Mouse (Mus musculus) ovary, postnatal 36 days (tissue): Measurements from ENCODE around the gene Pknox2.

Experiments
- DNase-seq: peaks from one replicate; pipeline ENCODE4 v3.0.0; 2022; ENCODE audit warnings: low spot score, mixed read lengths

Gene Pknox2

DNA sequence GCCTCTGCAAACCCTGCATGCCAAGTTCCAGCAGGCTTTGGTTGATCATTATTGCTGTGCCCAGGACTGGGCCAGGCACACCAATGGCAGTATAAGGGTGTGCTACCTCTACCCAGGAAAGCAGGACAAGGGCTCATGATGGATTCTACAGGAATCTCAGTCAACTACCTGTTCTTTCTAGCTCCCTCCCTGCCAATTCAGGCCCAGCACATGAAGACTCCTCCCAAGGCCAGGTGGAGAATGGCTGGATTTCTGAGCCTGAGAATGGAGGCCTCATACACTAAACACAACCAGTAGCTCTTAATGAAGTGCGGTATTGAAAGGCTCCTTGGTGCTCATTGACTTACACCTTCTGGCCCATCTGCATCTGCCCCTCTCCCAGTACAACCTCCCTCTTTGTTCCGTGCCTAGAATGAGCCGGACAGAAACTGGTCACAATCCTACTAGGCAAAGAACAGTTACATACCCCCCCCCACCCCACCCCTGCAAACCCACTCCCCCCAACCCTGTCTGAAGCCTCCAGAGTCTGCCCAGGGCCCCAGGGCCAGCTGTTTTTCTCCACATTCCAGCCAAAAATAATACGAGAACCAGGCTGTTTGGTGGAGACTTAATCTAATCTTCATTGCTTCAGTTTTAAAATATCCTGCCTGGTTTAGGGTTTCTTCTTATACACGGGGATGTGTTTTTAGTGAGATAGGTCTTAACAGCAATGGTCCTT is 6.6 kb downstream of the Pknox2 start:
- DNase-seq, result no peak

DNA sequence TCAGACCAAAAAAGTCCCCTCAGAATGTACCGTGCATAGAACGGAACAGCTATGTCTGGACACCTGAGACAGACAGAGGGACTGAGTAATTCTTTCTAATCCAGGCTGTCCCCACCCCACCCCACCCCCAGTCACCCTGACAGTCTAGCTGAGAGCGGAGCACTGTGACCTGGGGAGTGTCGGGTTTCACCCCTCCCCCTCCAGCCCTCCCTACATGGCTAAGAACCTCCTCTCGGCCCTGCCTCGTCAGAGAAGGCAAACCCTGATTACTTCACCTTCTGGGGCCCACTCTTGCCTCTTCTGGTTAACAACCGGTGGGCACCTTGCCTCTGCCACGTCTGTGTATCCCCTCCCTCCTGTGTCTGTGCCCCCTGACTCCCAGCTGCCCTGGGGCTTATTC is 7.7 kb downstream of the Pknox2 start:
- DNase-seq, result peak; percentile 77

DNA sequence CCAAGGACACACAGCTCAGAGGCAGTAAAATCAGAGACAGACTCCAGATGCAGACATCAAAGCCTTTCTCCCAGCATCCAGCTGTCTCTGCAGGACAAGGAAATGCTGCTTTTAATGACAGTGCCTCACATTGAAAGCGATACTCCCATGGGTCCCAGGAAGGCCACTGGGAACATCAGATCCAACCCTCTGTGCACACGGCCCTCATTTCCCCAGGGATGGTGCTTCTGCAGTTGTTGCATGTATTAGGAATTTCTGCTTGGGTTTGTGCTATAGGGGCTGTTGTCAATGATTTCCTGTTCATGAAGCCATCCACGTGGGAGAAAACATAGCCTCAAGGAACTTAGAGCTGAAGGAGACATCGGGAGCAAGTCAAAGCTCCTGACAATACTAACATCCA is 8.3 kb downstream of the Pknox2 start:
- no peak for DNase-seq

DNA sequence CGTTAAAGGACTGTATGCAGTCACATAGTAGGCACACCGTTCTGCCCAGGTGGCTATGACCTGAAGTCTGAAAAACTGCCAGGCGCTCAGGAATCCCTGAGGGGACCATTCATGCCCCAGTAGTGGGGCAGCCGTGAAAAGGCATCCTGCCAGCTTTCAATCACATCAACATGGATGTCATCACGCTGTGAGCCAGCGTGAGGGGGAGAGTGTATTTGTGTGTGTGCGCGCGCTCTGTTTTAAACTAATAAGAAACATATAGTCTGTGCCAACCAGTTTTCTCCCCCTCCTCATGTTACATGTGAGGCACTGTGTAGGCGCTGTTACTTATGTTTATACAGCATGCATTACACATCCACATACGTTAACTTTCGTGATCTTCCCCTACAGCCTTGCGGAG is 10.9 kb downstream of the Pknox2 start:
- no peak for DNase-seq

DNA sequence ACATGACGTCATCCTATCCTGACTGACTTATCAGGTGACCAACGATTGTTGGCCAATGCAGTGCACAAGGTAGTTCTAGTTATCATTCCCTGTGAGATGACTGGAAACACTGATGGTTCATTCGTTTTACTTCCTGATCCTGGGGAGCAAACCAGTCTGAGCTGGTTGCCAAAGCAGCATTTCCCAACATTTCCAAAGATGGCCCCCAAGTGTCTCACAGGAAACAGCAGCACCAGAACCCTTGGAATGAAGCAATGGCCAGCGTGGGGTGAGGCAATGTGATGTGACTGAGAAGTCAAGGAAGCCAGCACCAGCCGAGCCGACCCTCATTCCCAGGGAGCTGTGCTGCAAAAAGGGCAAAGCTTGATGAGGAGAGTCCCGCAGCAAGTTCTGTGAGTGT is 13.7 kb downstream of the Pknox2 start:
- no peak for DNase-seq

DNA sequence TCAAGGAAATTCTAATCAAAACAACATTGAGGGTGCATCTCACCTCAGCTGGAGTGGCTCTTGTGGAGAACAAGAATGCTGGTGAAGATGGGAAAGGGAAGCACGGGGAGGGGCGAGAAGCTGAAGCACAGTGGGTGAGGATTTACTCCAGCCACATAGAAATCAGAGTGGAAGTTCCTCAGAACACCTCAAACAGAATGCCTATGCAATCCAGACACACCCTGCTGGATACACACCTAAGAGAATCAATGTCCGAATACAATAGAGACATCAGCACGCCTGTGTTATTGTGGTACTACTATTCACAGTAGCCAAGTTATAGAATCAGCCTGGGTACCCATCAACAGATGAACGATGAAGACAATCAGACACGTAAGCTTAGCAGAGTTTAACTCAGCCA is 18.2 kb downstream of the Pknox2 start:
- DNase-seq, result no peak

DNA sequence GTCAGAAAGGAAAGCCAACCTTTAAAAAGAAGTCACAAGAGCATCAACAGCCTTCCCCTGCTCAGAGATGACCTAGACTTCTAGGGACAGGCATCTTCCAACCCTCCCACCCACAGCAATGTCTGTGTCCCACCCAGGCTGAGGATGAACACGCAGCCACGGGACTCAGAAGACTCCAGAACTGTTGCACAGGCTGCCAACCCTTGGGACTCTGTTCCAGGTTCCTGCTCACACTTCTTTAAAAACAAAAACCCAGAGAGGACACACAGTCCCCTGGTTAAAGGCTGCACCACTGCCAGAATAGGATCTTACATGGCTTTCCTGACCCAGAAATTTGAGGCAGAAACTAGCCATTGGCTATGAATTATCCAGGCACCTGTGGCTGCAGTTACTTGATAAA is 21.0 kb downstream of the Pknox2 start:
- DNase-seq, result no peak

DNA sequence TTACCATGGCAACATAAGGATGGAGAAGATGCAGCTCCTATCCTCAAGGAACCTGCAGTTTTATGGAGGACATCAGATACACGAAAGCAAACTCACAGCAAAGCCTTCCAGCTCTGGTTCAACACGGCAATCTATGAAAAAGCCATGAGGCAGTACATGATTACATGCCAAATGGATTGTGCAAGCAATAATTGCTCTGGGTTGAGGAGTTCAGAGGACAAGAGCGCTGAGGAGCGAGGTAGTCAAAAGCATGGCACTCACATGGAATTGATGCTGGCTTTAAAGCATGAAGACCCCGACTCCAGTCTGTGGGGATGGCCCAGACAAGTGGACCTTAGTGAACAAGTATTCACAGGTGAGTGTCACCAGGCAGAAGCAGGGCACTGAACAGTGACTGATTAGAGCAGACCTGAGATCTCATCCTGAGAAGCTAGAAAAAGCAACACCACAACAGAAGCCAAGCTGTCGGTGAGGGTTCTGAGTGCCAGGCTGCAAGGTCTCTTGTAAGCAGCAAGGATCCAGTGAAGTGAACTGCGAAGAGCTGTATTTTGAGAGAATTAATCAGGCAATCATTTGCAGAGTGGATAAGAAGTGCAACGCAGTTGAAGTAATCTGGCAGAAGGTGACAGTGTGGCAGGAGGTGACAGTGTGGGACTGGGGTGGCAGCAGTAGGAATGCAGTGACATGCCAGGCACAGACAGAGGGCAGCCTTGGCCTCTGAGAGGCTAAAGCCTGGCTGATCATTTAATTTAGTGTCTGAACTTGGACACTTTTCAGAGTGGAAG is 22.3 kb downstream of the Pknox2 start:
- DNase-seq, result no peak

DNA sequence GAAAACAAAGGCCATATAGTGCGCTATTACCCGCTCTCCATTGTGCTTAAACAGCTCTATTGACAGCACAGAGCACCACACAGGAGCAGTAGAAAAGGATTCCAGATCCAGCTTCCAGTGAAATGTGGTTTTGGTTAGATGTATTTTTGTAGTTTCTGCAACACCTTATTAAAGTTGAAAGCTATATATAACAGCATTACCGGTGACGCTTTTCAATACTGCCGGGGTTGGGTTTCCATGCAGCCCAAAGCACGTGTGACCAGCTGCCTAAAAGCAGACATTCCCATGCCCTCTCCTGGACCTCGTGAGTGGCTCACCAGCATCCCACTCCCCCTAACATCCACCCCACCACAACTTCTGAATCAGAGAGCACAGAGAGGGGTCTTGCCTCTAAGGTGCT is 23.8 kb downstream of the Pknox2 start:
- DNase-seq, result no peak

DNA sequence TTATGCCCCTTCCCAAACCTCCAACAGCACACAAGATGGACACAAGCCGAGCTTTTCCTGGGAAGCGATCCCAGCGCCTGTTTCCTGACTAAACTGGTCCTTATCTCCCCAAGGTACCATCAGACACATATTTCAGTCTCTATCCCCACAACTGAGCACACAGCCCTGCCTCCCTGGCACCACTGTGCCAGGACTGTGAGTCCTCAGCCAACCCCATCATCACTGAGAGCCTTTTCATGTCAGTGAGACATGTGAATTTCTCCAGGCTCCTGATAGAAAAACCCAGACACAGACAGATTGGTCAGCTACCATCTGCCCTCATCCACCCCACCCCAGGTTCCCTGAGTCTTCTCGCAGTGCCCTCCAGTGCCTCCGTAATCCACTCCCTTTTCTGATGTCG is 24.2 kb downstream of the Pknox2 start:
- DNase-seq, result no peak

DNA sequence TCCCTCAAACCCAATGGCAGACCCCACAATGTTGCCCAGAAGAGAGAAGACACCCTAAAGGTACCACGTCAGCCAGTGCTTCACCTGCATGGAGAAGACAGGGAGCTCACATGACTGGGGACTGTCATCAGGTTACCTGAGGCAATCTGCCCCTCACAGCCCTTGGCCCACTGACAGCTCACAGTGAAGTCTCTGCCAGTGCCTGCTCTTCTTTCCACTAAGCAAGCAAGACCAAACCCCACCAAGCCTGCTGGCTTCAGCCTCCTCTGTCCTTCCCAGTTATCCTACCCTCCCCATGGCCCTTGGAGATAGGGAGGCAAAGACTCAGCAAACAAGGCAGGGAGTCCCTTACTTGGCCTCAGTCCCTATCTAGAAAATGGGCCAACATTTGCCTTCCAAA is 24.8 kb downstream of the Pknox2 start:
- DNase-seq, result no peak

DNA sequence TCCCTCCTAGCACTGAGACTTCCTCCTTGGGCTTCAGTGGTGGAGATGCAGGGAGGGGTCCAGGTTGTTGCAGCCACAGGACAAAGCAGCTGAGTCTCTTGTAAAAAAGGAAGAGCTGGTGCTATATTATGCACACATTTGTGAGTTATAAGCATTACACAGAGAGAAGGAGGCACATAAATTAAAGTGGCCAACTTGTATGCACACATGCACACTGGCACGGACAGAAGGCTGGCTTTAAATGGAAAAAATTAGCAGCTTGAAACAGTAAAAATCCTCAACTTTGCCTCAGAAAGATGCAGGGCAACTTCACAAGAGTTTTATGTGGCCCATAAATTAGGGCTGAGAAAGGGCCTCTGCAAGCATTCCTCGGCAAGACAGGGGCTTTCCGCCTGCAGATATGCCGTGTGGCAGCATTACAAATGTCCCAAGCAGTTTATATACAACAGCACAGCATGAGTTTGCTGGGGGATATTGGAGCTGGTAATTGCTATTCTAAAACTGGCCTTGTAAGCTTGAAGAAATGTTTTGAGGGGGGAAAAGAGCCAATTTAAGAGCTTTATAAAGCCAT is 25.4 kb downstream of the Pknox2 start:
- DNase-seq, result no peak

DNA sequence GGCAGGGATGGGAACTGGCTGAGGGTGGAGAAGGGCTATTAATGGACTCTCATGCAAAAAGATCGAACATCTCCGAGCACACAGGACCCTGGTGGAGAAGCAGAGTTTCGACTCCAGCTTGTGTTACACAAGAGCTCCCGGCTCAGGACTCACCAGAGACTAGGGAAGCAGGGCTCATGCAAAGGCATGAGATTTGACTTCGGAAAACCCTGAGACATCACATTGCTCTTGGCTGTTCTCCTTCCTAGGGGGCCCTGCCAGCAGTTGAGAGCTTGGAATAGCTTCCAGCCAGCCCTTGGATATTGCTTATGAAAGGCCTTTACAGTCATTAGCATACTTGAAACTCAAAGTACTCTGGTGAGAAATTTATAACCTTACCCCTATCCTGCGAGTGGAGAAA is 26.4 kb downstream of the Pknox2 start:
- no peak for DNase-seq

DNA sequence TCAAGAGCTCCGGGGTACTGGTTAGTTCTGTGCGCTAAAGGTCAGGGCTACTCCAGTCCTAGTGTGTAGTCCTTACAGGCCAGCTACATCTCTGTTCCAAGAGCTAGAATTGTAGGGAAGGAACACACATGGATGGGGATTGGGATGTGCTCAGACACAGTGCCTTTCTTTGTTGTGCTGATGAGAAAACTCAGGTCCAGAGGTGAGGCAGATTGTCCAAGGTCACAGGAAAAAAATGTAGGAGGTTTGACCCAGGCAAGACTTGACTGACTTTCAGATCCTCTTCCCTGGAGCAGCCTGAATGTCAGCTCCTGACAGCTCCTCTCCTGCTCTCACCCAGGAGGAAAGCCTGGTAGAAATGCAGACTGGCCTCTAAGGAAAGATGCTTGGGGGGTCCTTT is 29.7 kb downstream of the Pknox2 start:
- no peak for DNase-seq

DNA sequence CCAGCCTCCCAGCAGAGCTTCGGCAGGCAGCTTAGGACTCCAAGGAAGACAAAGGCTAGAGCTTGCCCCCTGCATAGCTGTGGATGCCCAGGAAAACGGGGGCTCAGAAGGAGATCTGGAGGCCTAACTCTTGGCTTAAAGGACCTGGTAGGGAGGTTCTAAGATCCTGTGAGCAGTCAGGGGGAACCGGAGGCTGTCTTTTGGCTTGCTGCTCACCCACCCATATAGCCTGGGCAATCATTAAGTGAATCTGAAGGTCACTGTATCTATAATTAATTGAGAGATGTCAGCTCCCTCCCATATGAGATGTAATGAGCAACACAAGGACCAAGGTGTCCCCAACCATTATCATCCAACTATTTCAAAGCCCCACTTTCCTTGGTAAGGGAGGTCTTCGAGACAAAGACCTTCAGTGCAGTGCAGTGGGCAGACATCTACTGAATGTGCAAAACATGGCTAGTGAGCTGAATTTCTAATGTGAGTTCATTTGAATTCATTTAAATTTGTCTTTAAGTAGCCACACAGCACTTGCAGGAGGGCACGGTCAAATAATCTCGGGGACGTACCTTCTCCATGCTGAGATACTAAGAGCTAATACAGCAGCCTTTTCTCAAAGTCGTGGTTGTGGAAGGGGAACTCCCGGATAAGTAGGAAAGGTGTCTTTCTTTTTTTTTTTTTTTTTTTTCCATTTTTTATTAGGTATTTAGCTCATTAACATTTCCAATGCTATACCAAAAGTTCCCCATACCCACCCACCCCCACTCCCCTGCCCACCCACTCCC is 30.4 kb downstream of the Pknox2 start:
- no peak for DNase-seq

DNA sequence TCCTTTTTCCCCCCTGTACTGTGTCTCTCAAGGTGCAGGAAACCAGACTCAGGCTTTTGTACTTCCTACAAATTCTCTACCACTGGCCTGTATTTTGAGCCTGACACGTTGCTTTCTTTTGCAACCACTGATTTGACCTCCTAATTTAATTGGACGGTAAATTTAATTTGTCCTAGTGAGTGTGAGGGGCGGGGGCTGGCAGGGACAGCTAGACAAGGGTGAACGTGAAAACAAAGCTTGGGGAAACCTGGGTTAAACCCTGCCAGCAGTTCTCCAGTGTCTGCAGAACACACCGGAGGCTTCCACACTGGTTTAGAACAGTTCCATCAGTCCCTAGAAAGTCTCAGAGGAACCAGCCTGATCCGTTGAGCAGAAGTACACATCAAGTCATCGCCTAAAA is 31.4 kb downstream of the Pknox2 start:
- DNase-seq, result no peak

DNA sequence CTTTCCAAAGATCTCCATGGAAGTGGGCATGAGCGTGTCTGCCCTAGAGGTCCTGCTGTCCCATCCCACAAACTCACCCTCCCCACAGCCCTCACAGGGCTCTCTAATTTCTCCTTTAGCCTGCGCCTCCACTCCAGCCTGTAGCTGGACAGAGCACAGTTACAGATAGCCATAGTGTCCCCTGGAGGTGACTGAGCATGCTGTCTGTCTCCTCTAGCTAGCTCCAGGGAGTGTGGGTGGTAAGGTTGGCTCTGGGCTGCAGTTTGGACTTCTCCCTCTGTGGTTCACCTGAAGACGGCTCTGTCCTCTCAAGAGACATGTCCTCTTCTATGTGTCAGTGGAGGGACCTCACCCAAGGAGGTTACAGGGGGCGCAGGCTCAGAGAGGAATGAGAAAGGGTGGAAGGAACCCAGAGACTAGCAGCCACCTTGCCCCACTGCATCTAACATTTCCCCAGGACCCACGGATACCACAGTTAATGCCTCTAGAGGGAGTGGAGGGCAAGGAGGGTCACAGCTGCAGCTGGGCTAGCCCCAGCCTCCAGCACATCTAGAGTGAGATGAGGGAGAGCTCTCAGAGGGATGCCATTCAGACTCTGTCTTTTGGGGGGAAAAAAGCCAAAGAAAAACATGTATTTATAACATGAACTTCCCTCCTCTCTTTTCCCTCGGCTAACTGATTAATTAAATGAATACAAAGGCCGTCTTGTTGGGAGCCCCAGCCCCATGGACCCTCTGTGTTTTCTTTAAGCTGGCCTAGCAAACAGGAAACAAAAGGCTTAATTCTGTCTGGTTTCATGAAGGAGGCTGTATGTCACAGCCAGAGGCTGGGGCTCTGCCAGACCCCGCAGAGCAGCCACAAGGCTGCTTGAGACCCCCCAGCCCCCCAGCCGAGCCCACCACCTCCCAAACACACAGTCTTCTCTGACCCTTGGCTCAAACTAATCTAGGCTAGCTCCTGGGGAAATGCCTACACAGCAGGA is 32.6 kb downstream of the Pknox2 start:
- DNase-seq, result no peak

DNA sequence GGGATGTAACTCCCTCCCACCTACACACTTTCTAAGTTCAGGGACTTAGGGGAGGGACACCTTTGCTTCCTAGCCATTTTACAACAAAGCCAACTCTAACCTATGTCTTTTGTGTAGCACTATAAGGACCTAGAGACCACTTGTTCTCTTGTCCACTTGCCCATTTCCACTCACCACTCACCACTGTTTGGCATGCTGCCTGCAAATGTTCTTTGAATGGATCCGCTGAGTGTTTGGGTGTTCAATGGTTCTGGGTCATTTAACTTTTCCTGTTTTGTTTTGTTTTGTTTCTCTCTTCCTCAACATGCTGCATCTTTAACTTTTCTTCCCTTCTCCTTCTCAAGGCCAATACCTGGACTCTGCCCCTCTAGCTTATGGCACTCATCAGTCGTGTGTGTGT is 39.7 kb downstream of the Pknox2 start:
- no peak for DNase-seq

DNA sequence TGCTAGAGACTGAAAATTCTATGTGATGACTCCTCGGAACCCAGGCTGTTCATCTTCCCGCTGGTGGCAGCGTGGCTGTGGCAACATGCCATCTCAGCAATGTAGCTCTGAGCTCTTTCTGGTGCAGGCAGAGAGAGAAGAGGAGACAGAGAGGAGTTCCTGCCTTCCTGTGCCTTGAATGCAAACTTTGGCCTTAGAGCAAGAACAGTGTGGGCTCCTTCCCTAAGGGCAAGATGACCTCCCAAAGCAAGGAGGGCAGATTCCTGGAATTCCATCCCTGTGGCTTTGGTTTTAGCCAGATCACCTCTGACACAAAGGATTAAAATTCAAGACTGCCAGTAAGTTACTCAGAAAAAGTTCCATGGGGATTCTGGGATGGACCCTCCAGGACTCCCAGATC is 40.4 kb downstream of the Pknox2 start:
- peak; percentile 41 for DNase-seq

DNA sequence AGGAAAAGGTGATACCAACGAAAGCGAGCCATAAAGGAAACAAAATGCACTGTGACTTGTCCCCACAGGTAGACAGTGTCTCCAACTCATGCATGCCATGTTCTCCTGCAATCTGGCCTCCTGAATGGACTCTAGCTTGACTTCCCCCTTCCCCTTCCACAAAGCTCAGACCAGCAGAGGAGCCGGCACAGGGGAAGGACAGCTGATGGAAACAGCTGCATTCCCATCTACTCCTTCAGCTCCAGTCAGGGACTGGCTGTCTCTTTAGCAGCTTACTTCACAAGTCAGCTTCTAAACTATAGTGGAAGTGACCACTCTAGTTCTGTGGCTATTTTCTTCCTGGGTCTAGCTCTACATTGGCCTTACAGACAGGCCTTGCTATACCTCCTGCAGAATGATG is 43.0 kb downstream of the Pknox2 start:
- DNase-seq, result no peak

DNA sequence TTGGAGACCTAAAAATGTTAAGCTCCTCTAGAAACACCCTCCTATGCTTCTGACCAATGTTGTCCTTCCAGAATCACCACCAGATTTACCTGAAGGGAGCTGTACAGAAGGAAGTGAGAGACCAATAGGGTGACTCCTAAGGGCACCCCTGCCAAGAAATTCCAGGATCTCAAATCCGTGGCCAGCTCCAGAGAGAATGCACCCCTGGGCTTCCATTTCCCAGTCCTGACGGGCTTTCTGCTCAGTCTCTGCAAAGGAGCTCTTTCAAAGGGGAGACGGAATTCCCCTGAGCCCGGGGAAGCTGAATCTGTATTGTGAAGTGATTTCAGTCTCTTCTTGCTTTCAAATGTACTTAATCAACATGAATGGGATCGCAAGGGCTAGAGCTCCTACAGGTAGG is 43.4 kb downstream of the Pknox2 start:
- DNase-seq, result no peak
